Mouse (Mus musculus) heart, postnatal 0 days (tissue): ENCODE results near the gene Gfod2. TPM values are rescaled to one million over a fixed set of nuclear protein-coding genes. Genes with fewer than 3 reads are reported as not detected.

Experiments
- ATAC-seq: fragments of 200-750 bp; cut with Nextera tagmentation; 2 replicates; pipeline ENCODE4 v1.8.0; 2017; ENCODE audit warnings: low read depth, moderate number of reproducible peaks, moderate library complexity; ENCODE audit not compliant: insufficient read depth
- DNase-seq: peaks from one replicate; pipeline ENCODE4 v3.0.0-alpha.2; 2016; ENCODE audit warnings: low spot score
- H3K27ac ChIP-seq: fragments of 300-500 bp; sonication (generic); 2 replicates; pipeline ENCODE4 v1.5.1; 2014; ENCODE audit warnings: low read depth, mild to moderate bottlenecking
- H3K27me3 ChIP-seq: fragments of 300-500 bp; sonication (generic); 2 replicates; pipeline ENCODE4 v1.6.1; 2014; ENCODE audit warnings: low read length, mixed read lengths; ENCODE audit not compliant: control insufficient read depth, insufficient read depth
- H3K36me3 ChIP-seq: fragments of 300-500 bp; sonication (generic); replicated peaks from 2 replicates; pipeline ENCODE4 v1.6.1; 2014; ENCODE audit warnings: low read length, mixed read lengths; ENCODE audit not compliant: control insufficient read depth, insufficient read depth
- H3K4me1 ChIP-seq: fragments of 300-500 bp; sonication (generic); 2 replicates; pipeline ENCODE4 v1.6.1; 2014; ENCODE audit warnings: antibody characterized with exemption; ENCODE audit not compliant: control insufficient read depth, insufficient read depth
- H3K4me2 ChIP-seq: fragments of 300-500 bp; sonication (generic); 2 replicates; pipeline ENCODE4 v1.6.1; 2014; ENCODE audit warnings: low read depth, mild to moderate bottlenecking, low read length, moderate library complexity
- H3K4me3 ChIP-seq: fragments of 300-500 bp; sonication (generic); 2 replicates; pipeline ENCODE4 v1.5.1; 2014; ENCODE audit warnings: low read depth, low read length
- H3K9ac ChIP-seq: fragments of 300-500 bp; sonication (generic); replicated peaks from 2 replicates; pipeline ENCODE4 v1.6.1; 2014; ENCODE audit warnings: low read depth, low read length, mixed read lengths
- H3K9me3 ChIP-seq: fragments of 300-500 bp; sonication (generic); replicated peaks from 2 replicates; pipeline ENCODE4 v1.6.1; 2016; ENCODE audit warnings: low read length; ENCODE audit not compliant: control insufficient read depth
- CTCF ChIP-seq: IDR thresholded peaks from 2 replicates; pipeline ENCODE4 v1.5.1; 2016; ENCODE audit warnings: antibody characterized with exemption, control low read depth, low read depth
- EP300 ChIP-seq: IDR thresholded peaks from 2 replicates; pipeline ENCODE4 v1.6.1; 2016; ENCODE audit warnings: antibody characterized with exemption, low read depth
- WGBS: fragments of 180-500 bp; shearing (Covaris S2); extraction: QIAGEN DNeasy Blood & Tissue Kit; methylation state at CpG from one replicate; pipeline ENCODE4 v1.1.7; 2014; 5-methylcytosine and 5-hydroxymethylcytosine counted together
- polyA plus RNA-seq: library from polyadenylated mRNA; unstranded; fragments of >200 nt; fragmentation: Nextera tagmentation; extraction: Ambion mirVana; gene quantifications from 2 replicates; pipeline ENCODE4 v1.2.1, GENCODE M21; 2015
- total RNA-seq: library from RNA; depleted of rRNA; stranded (reverse); fragments of >200 nt; gene quantifications from 2 replicates; pipeline ENCODE4 v1.2.3, GENCODE M21; 2014; ENCODE audit warnings: low replicate concordance

Gene Gfod2
- total and polyA plus RNA-seq, 2 experiments from 2014 or later = 5.8 to 6.6 TPM

- Histone ChIP-seq H3K4me2 (peak within 1 kb of the TSS; percentile 95), H3K27ac (no peak within 1 kb of the TSS), H3K9ac (peak within 1 kb of the TSS; percentile 51), H3K9me3 (no peaks in the 10 kb centered on the region), H3K4me3 (peak within 1 kb of the TSS; percentile 79), H3K27me3 (no peaks in the 10 kb centered on the region), H3K36me3 (no peaks in the 10 kb centered on the region), H3K4me1 (peaks cover 12% of the 10 kb centered on the region; the same call in 1 of the 2 replicates)
- no peak for TF ChIP-seq CTCF
- no peak for TF ChIP-seq EP300
- DNase-seq (peak; percentile 85), ATAC-seq (peak; percentile 83)
- WGBS = 1% methylated on average over 55 of the region's 55 CpGs
Observed at GRCm38 (mm10) chr8:105707498-105708403, 50.7 kb downstream of the Gfod2 start, which contains the start of the genes 4933405L10Rik and Enkd1. 4933405L10Rik (plus strand) TSS chr8:105707655. Enkd1 (minus strand) TSS chr8:105708210.

GRCm38 (mm10) chr8:105706426-105706825 is 52.0 kb downstream of the Gfod2 start:
- WGBS = 87% methylated on average over 12 of the region's 12 CpGs
- DNase-seq (no peak), ATAC-seq (no peak)
- Histone ChIP-seq H3K27me3 (no peaks in the 10 kb centered on the region), H3K9me3 (no peaks in the 10 kb centered on the region), H3K4me3 (no peak overlapping the region), H3K9ac (no peak overlapping the region), H3K4me2 (no peak overlapping the region), H3K27ac (no peak overlapping the region), H3K4me1 (peaks cover 12% of the 10 kb centered on the region; the same call in 1 of the 2 replicates), H3K36me3 (no peaks in the 10 kb centered on the region)
- no peak for TF ChIP-seq CTCF
- TF ChIP-seq EP300 = no peak

DNA sequence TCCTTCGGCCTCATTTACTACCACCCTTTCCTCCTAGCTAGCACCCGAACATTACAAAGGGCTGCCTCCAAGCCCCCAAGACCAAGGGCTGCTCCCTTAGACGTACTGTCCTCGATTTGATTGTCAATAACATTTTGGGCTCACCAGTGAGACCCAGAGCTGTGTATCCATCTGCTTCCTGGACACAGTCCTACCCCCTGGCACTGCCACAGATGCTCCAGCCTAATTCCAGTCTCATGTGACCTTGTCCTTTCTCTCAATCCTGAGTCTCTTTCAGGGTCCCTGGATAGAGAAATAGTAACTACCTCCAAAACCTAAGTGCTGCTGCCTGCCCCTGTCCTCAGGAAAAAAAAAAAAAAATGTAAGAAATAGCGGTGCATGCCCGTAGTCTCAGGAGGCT is 53.5 kb downstream of the Gfod2 start:
- no peaks in the 10 kb centered on the region for H3K9me3 ChIP-seq
- TF ChIP-seq CTCF (no peak), EP300 (no peak)
- H3K36me3 ChIP-seq = no peaks in the 10 kb centered on the region
- 90% methylated on average over 6 of the region's 6 CpGs for WGBS
- H3K9ac ChIP-seq = no peak overlapping the region
- ATAC-seq = no peak
- H3K4me2 ChIP-seq = no peak overlapping the region
- H3K27ac ChIP-seq = no peak overlapping the region
- no peak for DNase-seq
- H3K4me3 ChIP-seq = no peak overlapping the region
- no peaks in the 10 kb centered on the region for H3K27me3 ChIP-seq
- H3K4me1 ChIP-seq = peaks cover 18% of the 10 kb centered on the region; the same call in 1 of the 2 replicates

DNA sequence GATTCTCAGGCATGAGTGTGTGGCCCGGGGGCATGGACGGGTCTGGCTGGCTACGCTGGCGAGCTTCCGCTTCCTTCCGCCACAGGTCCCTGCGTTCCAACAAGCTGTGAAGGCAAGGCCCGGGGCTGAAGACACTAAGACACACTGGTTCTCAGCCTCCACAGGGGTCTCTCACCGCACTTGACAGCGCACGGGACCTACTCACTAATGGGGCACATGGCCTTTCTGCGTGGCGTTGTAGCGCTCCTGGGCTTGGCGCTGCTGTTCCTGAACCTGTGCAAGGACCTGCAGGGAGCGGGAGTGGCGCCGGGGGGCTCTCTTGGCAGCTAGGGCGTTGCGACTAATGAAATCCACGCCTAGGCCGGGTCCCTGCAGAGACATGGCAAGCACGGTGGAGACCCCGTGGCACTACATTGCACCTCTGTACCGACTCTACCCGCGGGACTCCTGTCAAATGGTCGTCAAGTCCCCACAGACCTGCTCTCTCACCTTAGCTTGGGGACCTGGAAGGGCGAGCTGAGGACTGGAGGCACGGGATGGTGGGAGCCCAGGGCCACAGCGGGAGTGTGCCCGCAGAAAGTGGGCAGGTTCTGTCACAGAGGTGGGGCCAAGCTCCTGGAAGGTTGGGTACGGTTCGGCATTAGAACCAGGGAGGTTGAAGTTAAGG is 54.2 kb downstream of the Gfod2 start:
- DNase-seq (no peak), ATAC-seq (no peak)
- peaks cover 19% of the 10 kb centered on the region; the same call in 1 of the 2 replicates for H3K4me1 ChIP-seq
- no peaks in the 10 kb centered on the region for H3K36me3 ChIP-seq
- H3K9ac ChIP-seq = no peak overlapping the region
- no peaks in the 10 kb centered on the region for H3K27me3 ChIP-seq
- H3K4me2 ChIP-seq = no peak overlapping the region
- no peak overlapping the region for H3K27ac ChIP-seq
- no peaks in the 10 kb centered on the region for H3K9me3 ChIP-seq
- H3K4me3 ChIP-seq = no peak overlapping the region
- TF ChIP-seq CTCF (no peak), EP300 (no peak)
- WGBS = 92% methylated on average over 34 of the region's 34 CpGs

DNA sequence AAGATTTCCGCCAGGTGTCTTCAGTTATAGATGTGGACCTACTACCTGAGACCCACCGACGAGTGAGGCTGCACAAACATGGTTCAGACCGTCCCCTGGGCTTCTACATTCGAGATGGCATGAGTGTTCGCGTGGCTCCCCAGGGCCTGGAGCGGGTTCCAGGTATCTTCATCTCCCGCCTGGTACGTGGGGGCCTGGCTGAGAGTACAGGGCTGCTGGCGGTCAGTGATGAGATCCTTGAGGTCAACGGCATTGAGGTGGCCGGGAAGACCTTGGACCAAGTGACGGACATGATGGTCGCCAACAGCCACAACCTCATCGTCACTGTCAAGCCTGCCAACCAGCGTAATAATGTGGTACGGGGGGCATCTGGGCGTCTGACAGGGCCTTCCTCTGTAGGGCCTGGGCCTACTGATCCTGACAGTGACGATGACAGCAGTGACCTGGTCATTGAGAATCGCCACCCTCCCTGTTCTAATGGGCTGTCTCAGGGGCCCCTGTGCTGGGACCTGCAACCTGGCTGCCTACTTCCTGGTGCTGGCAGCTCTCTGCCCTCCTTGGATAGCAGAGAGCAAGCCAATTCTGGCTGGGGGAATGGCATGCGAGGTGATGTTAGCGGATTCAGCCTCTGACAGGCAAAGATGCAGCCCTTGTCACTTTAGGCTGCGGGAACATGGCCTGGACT is 55.6 kb downstream of the Gfod2 start:
- Histone ChIP-seq H3K4me2 (no peak overlapping the region), H3K9me3 (no peaks in the 10 kb centered on the region), H3K4me3 (no peak overlapping the region), H3K4me1 (peaks cover 19% of the 10 kb centered on the region; the same call in 1 of the 2 replicates), H3K27ac (no peak overlapping the region), H3K27me3 (no peaks in the 10 kb centered on the region), H3K36me3 (peaks cover 11% of the 10 kb centered on the region), H3K9ac (no peak overlapping the region)
- no peak for TF ChIP-seq EP300
- TF ChIP-seq CTCF = no peak
- no peak for DNase-seq
- ATAC-seq = no peak
- 91% methylated on average over 24 of the region's 24 CpGs for WGBS
